Mouse (Mus musculus): ENCODE data around the gene Hadh.

- TF ChIP-seq CTCF (IDR thresholded peaks at IDR 0.05; ENCODE audit: low read depth) = no peak
- TF ChIP-seq EP300 (IDR thresholded peaks at IDR 0.05; ENCODE audit: low read depth) = no peak
These were observed 57.7 kb downstream of the Hadh start for GRCm38 (mm10) chr3:131214060-131214658.

Measured in liver, postnatal 0 days (tissue).